Mouse (Mus musculus) megakaryocyte, embryonic 14.5 days (primary cell): ENCODE measurements around the gene Tmc1.

Experiments
- FLI1 ChIP-seq: IDR thresholded peaks from 2 replicates; pipeline ENCODE4 v1.6.1; 2012; ENCODE audit warnings: low read length, inconsistent platforms, mixed read lengths
- GATA1 ChIP-seq: IDR thresholded peaks from 3 replicates; pipeline ENCODE4 v1.6.1; 2012; ENCODE audit warnings: mixed read lengths, low read length, inconsistent platforms, borderline replicate concordance

GRCm38 (mm10) chr19:20857819-20858218, 96.2 kb downstream of the Tmc1 start:
- TF ChIP-seq GATA1 (no peak), FLI1 (no peak)
